Mouse (Mus musculus) C2C12 (cell line): ENCODE results near the gene Ano10. TPM values are rescaled to one million over a fixed set of nuclear protein-coding genes. Genes with fewer than 3 reads are reported as not detected.
A peak's percentile ranks its signal among the peaks of the same experiment; 100 is the strongest.

ENCODE experiments used
- H3K27me3 ChIP-seq: one replicate; pipeline ENCODE4 v1.6.1; 2011; ENCODE audit not compliant: control insufficient read depth, insufficient read depth, insufficient read length
- H3K36me3 ChIP-seq: one replicate; pipeline ENCODE4 v1.6.1; 2011; ENCODE audit not compliant: control insufficient read depth, insufficient read depth
- H3K4me3 ChIP-seq: one replicate; pipeline ENCODE4 v1.5.1; 2011; ENCODE audit warnings: mild to moderate bottlenecking, control low read depth; ENCODE audit not compliant: poor library complexity, insufficient read depth, severe bottlenecking
- H3K79me2 ChIP-seq: one replicate; pipeline ENCODE4 v1.6.1; 2011; ENCODE audit not compliant: control insufficient read depth, insufficient read depth
- H3K79me3 ChIP-seq: one replicate; pipeline ENCODE4 v1.6.1; 2011; ENCODE audit warnings: low read depth, control low read depth
- H3ac ChIP-seq: one replicate; pipeline ENCODE3; 2011; ENCODE audit warnings: low read depth; ENCODE audit not compliant: control insufficient read depth, insufficient read length
- CEBPB ChIP-seq: IDR thresholded peaks from one replicate; pipeline ENCODE4 v1.6.1; 2011; ENCODE audit warnings: low read depth, mild to moderate bottlenecking, control low read depth, moderate library complexity
- CTCF ChIP-seq: IDR thresholded peaks from one replicate; pipeline ENCODE4 v1.5.1; 2011; ENCODE audit not compliant: control insufficient read depth, insufficient read depth, insufficient read length
- FOSL1 ChIP-seq: IDR thresholded peaks from one replicate; pipeline ENCODE4 v1.8.0; 2011; ENCODE audit warnings: mild to moderate bottlenecking, low read length; ENCODE audit not compliant: poor library complexity, insufficient read depth, severe bottlenecking
- MAX ChIP-seq: IDR thresholded peaks from one replicate; pipeline ENCODE4 v1.6.1; 2011; ENCODE audit warnings: mild to moderate bottlenecking, control low read depth
- MYOD1 ChIP-seq: IDR thresholded peaks from one replicate; pipeline ENCODE4 v1.6.1; 2011; ENCODE audit warnings: low read depth; ENCODE audit not compliant: control insufficient read depth, insufficient read length
- MYOG ChIP-seq: IDR thresholded peaks from one replicate; pipeline ENCODE4 v1.6.1; 2011; ENCODE audit not compliant: control insufficient read depth, insufficient read length; ENCODE audit errors: extremely low read depth
- USF1 ChIP-seq: IDR thresholded peaks from one replicate; pipeline ENCODE4 v1.6.1; 2011; ENCODE audit warnings: low read depth, mild to moderate bottlenecking, control low read depth, moderate library complexity
- polyA plus RNA-seq: library from polyadenylated mRNA; unstranded; fragments of >200 nt; fragmentation: generic; extraction: Trizol; gene quantifications from one replicate; pipeline ENCODE4 v1.2.1, GENCODE M21; 2012; ENCODE audit warnings: missing spikeins

The Ano10 gene
- polyA plus RNA-seq, 1 experiment: 36.0 TPM

GRCm38 (mm10) chr9:122269256-122270041 lies 24.8 kb downstream of the Ano10 start:
- H3ac ChIP-seq: no peak overlapping the region
- H3K4me3 ChIP-seq: no peak overlapping the region
- no peaks in the 10 kb centered on the region for H3K79me2 ChIP-seq
- H3K79me3 ChIP-seq: no peaks in the 10 kb centered on the region
- peaks cover 13% of the 10 kb centered on the region for H3K36me3 ChIP-seq
- TF ChIP-seq MYOG (no peak), CTCF (no peak), MYOD1 (no peak), FOSL1 (no peak), MAX (no peak), USF1 (no peak), CEBPB (no peak)
- no peaks in the 10 kb centered on the region for H3K27me3 ChIP-seq

GRCm38 (mm10) chr9:122265526-122266210 lies 28.6 kb downstream of the Ano10 start:
- Histone ChIP-seq H3K27me3 (no peaks in the 10 kb centered on the region), H3K36me3 (no peaks in the 10 kb centered on the region), H3K79me3 (no peaks in the 10 kb centered on the region), H3K4me3 (no peak overlapping the region), H3K79me2 (no peaks in the 10 kb centered on the region), H3ac (no peak overlapping the region)
- TF ChIP-seq FOSL1 (no peak), USF1 (no peak), MYOG (no peak), MAX (no peak), CEBPB (no peak), MYOD1 (no peak), CTCF (no peak)

DNA sequence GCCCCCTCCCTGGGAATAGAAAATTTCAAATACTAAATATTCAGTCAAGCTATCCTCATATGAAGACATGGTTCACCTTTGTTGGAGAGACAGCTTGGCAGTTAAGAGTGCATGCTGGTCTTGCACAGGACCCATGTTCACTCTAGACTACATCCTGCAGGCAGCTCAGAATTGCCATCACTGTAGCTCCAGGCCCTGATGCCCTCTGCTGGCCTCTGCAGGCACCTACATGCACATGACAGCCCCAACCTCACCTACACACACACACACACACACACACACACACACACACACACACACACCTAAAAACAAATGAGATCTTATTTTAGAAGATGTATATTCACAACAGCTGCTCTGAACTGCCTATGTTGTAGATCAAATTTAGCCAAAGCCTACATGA lies 31.1 kb downstream of the Ano10 start:
- no peaks in the 10 kb centered on the region for H3K79me3 ChIP-seq
- H3K79me2 ChIP-seq: no peaks in the 10 kb centered on the region
- no peaks in the 10 kb centered on the region for H3K36me3 ChIP-seq
- TF ChIP-seq MAX (no peak), CTCF (no peak), CEBPB (no peak), MYOD1 (no peak)
- H3K27me3 ChIP-seq: no peaks in the 10 kb centered on the region
- no peak overlapping the region for H3K4me3 ChIP-seq
- no peak overlapping the region for H3ac ChIP-seq

DNA sequence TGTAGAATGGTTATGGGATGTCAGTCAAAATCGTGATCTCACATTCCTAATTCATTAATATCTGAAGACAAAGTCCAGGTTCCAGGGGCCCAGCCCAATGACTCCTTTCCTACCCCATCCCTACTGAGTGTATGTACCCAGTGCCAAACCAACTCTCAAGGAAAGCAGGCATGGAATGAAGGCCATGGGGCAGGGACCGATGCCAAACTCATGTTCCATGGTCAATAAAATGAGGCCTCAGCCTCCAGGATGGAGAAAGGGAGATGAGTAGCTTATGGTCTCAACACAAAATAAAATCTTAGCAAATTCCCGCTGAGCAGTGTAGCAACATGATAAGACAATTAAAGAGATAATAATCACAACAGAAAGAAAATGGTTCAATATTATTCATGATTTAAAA lies 39.8 kb downstream of the Ano10 start:
- Histone ChIP-seq H3K79me2 (no peaks in the 10 kb centered on the region), H3K36me3 (peaks cover 7% of the 10 kb centered on the region), H3ac (no peak overlapping the region), H3K79me3 (no peaks in the 10 kb centered on the region), H3K4me3 (no peak overlapping the region), H3K27me3 (no peaks in the 10 kb centered on the region)
- no peak for TF ChIP-seq MYOG
- no peak for TF ChIP-seq USF1
- TF ChIP-seq MAX: no peak
- no peak for TF ChIP-seq CTCF
- no peak for TF ChIP-seq FOSL1
- no peak for TF ChIP-seq MYOD1
- no peak for TF ChIP-seq CEBPB

- Histone ChIP-seq H3K79me3 (no peaks in the 10 kb centered on the region), H3K36me3 (peaks cover 7% of the 10 kb centered on the region), H3ac (no peak overlapping the region), H3K27me3 (no peaks in the 10 kb centered on the region), H3K79me2 (no peaks in the 10 kb centered on the region), H3K4me3 (no peak overlapping the region)
- TF ChIP-seq CTCF (no peak), MYOD1 (no peak), MYOG (no peak), USF1 (no peak), CEBPB (no peak), FOSL1 (no peak), MAX (no peak)
Measured at GRCm38 (mm10) chr9:122252113-122252512, 42.1 kb downstream of the Ano10 start.

DNA sequence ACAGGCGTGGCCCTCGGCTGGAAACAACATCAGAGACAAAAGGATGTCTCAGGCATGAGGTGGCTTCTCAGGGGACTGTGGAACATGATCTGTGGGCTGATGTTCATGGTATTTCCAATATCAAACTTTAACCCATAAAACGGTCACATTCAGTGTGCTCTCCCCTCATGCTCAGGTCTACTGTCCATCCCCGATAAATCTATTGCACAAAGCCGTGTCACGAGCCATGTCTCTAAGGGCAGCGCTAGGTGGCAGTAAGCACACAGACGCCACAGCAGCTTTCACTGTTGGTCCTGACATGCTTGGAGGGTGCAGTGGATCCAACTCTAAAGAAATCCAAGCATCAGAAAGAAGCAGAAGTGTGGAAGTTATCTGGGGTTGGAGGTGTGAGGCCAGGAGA lies 46.1 kb downstream of the Ano10 start:
- Histone ChIP-seq H3K79me3 (no peaks in the 10 kb centered on the region), H3K27me3 (no peaks in the 10 kb centered on the region), H3K4me3 (no peak overlapping the region), H3K79me2 (no peaks in the 10 kb centered on the region), H3ac (no peak overlapping the region), H3K36me3 (peaks cover 7% of the 10 kb centered on the region)
- no peak for TF ChIP-seq FOSL1
- TF ChIP-seq CEBPB: no peak
- no peak for TF ChIP-seq USF1
- peak; percentile 53 for TF ChIP-seq CTCF
- no peak for TF ChIP-seq MAX
- TF ChIP-seq MYOD1: no peak
- TF ChIP-seq MYOG: no peak
